Mouse (Mus musculus) stomach, postnatal 0 days (tissue): ENCODE data around the gene Pwp2. TPM values are rescaled to one million over a fixed set of nuclear protein-coding genes. Genes with fewer than 3 reads are reported as not detected.

Experiments used
- ATAC-seq: fragments of 200-750 bp; cut with Nextera tagmentation; 2 replicates; pipeline ENCODE4 v1.8.0; 2017; ENCODE audit not compliant: low FRiP score, low TSS enrichment
- DNase-seq: peaks from one replicate; pipeline ENCODE4 v3.0.0-alpha.2; 2016; ENCODE audit warnings: low spot score
- H3K27ac ChIP-seq: fragments of 300-500 bp; sonication (generic); replicated peaks from 2 replicates; pipeline ENCODE4 v1.5.1; 2014; ENCODE audit warnings: mild to moderate bottlenecking, control low read depth
- H3K27me3 ChIP-seq: fragments of 300-500 bp; sonication (generic); 2 replicates; pipeline ENCODE4 v1.6.1; 2014; ENCODE audit warnings: low read length; ENCODE audit not compliant: control insufficient read depth, insufficient read depth
- H3K36me3 ChIP-seq: fragments of 300-500 bp; sonication (generic); 2 replicates; pipeline ENCODE4 v1.6.1; 2014; ENCODE audit warnings: low read length, mixed read lengths; ENCODE audit not compliant: control insufficient read depth, insufficient read depth
- H3K4me1 ChIP-seq: fragments of 300-500 bp; sonication (generic); replicated peaks from 2 replicates; pipeline ENCODE4 v1.6.1; 2014; ENCODE audit warnings: antibody characterized with exemption; ENCODE audit not compliant: control insufficient read depth, insufficient read depth
- H3K4me2 ChIP-seq: fragments of 300-500 bp; sonication (generic); replicated peaks from 2 replicates; pipeline ENCODE4 v1.6.1; 2014; ENCODE audit warnings: low read depth, mild to moderate bottlenecking, control low read depth, moderate library complexity
- H3K4me3 ChIP-seq: fragments of 300-500 bp; sonication (generic); 2 replicates; pipeline ENCODE4 v1.5.1; 2014; ENCODE audit warnings: low read depth, low read length, control low read depth
- H3K9ac ChIP-seq: fragments of 300-500 bp; sonication (generic); 2 replicates; pipeline ENCODE4 v1.6.1; 2014; ENCODE audit warnings: mild to moderate bottlenecking, low read length, control low read depth, mixed read lengths
- H3K9me3 ChIP-seq: fragments of 300-500 bp; sonication (generic); 2 replicates; pipeline ENCODE4 v1.6.1; 2016; ENCODE audit warnings: low read length; ENCODE audit not compliant: control insufficient read depth
- CTCF ChIP-seq: IDR thresholded peaks from 2 replicates; pipeline ENCODE4 v1.5.1; 2016; ENCODE audit warnings: antibody characterized with exemption, low read depth, mild to moderate bottlenecking, moderate library complexity
- EP300 ChIP-seq: optimal IDR thresholded peaks from 2 replicates; pipeline ENCODE3; 2016; ENCODE audit warnings: antibody characterized with exemption
- WGBS: fragments of 180-500 bp; shearing (Covaris S2); extraction: QIAGEN DNeasy Blood & Tissue Kit; methylation state at CpG from one replicate; pipeline ENCODE4 v1.1.7; 2014; 5-methylcytosine and 5-hydroxymethylcytosine counted together
- polyA plus RNA-seq: library from polyadenylated mRNA; unstranded; fragments of >200 nt; fragmentation: Nextera tagmentation; extraction: Ambion mirVana; gene quantifications from 2 replicates; pipeline ENCODE4 v1.2.1, GENCODE M21; 2015

Pwp2 gene
- polyA plus RNA-seq, 1 experiment from 2014 or later: 6.2 TPM

GRCm38 (mm10) chr10:78170445-78170844, 14.5 kb downstream of the Pwp2 start:
- DNase-seq (no peak), ATAC-seq (no peak)
- H3K9ac ChIP-seq: no peak overlapping the region; the same call in 1 of the 2 replicates
- TF ChIP-seq EP300 (no peak), CTCF (no peak)
- H3K27me3 ChIP-seq: no peaks in the 10 kb centered on the region
- peak overlapping the region; percentile 4; the same call in 1 of the 2 replicates for H3K27ac ChIP-seq
- whole genome bisulfite sequencing: 64% methylated on average over 2 of the region's 2 CpGs
- 0 out of 2 replicates have a peak, but pooled peaks cover 3% of the 10 kb centered on the region for H3K4me1 ChIP-seq
- peak overlapping the region; percentile 96; the same call in 1 of the 2 replicates for H3K4me2 ChIP-seq
- no peak overlapping the region for H3K4me3 ChIP-seq
- H3K9me3 ChIP-seq: no peaks in the 10 kb centered on the region
- peaks cover 22% of the 10 kb centered on the region; the same call in 1 of the 2 replicates for H3K36me3 ChIP-seq

- Histone ChIP-seq H3K9ac (peak within 1 kb of the TSS; percentile 87), H3K9me3 (no peaks in the 10 kb centered on the region), H3K4me2 (peak within 1 kb of the TSS; percentile 96), H3K4me1 (0 out of 2 replicates have a peak, but pooled peaks cover 3% of the 10 kb centered on the region), H3K4me3 (peak within 1 kb of the TSS; percentile 81), H3K36me3 (peaks cover 20% of the 10 kb centered on the region; the same call in 1 of the 2 replicates), H3K27me3 (no peaks in the 10 kb centered on the region), H3K27ac (peak within 1 kb of the TSS; percentile 74)
- TF ChIP-seq EP300 (no peak), CTCF (no peak)
- DNase-seq (peak; percentile 100), ATAC-seq (peak; percentile 97)
- 1% methylated on average over 41 of the region's 50 CpGs for WGBS
These were observed 15.5 kb downstream of the Pwp2 start, which contains the start of gene D10Jhu81e for GRCm38 (mm10) chr10:78169281-78170042. TSS of gene D10Jhu81e (minus strand) at chr10:78169782.

GRCm38 (mm10) chr10:78168792-78169191, 16.2 kb downstream of the Pwp2 start:
- Histone ChIP-seq H3K4me3 (peak overlapping the region; percentile 81), H3K4me2 (peak overlapping the region; percentile 96), H3K27me3 (no peaks in the 10 kb centered on the region), H3K4me1 (0 out of 2 replicates have a peak, but pooled peaks cover 3% of the 10 kb centered on the region), H3K9ac (peak overlapping the region; percentile 87), H3K9me3 (no peaks in the 10 kb centered on the region), H3K27ac (no peak overlapping the region), H3K36me3 (peaks cover 20% of the 10 kb centered on the region; the same call in 1 of the 2 replicates)
- DNase-seq (no peak), ATAC-seq (no peak)
- TF ChIP-seq EP300 (no peak), CTCF (no peak)
- 81% methylated on average over 11 of the region's 11 CpGs for WGBS

GRCm38 (mm10) chr10:78167775-78168174, 17.2 kb downstream of the Pwp2 start:
- ATAC-seq (no peak), DNase-seq (no peak)
- TF ChIP-seq CTCF (no peak), EP300 (no peak)
- no peak overlapping the region for H3K9ac ChIP-seq
- no peaks in the 10 kb centered on the region for H3K27me3 ChIP-seq
- H3K27ac ChIP-seq: no peak overlapping the region
- H3K9me3 ChIP-seq: no peaks in the 10 kb centered on the region
- 0 out of 2 replicates have a peak, but pooled peaks cover 3% of the 10 kb centered on the region for H3K4me1 ChIP-seq
- H3K4me2 ChIP-seq: no peak overlapping the region
- H3K36me3 ChIP-seq: peaks cover 22% of the 10 kb centered on the region
- no peak overlapping the region for H3K4me3 ChIP-seq

GRCm38 (mm10) chr10:78167333-78167732, 17.6 kb downstream of the Pwp2 start:
- peaks cover 24% of the 10 kb centered on the region for H3K36me3 ChIP-seq
- no peaks in the 10 kb centered on the region for H3K9me3 ChIP-seq
- no peak for ATAC-seq
- no peak overlapping the region for H3K27ac ChIP-seq
- no peak overlapping the region for H3K4me3 ChIP-seq
- 0 out of 2 replicates have a peak, but pooled peaks cover 3% of the 10 kb centered on the region for H3K4me1 ChIP-seq
- no peaks in the 10 kb centered on the region for H3K27me3 ChIP-seq
- TF ChIP-seq CTCF: no peak
- no peak for TF ChIP-seq EP300
- no peak overlapping the region for H3K9ac ChIP-seq
- no peak for DNase-seq
- WGBS: 83% methylated on average over 7 of the region's 7 CpGs
- no peak overlapping the region for H3K4me2 ChIP-seq
